Mouse (Mus musculus): ENCODE measurements around the gene Usp35. TPM values are rescaled to one million over a fixed set of nuclear protein-coding genes. Genes with fewer than 3 reads are reported as not detected.

Gene Usp35
- polyA plus RNA-seq, 1 experiment from 2014 or later: 2.9 TPM

- Histone ChIP-seq H3K9me3 (no peaks in the 10 kb centered on the region), H3K27me3 (no peaks in the 10 kb centered on the region), H3K27ac (no peak overlapping the region), H3K9ac (replicated peaks) (no peak overlapping the region), H3K4me1 (replicated peaks) (no peaks in the 10 kb centered on the region), H3K4me3 (replicated peaks) (no peak overlapping the region), H3K4me2 (no peak overlapping the region), H3K36me3 (peaks cover 59% of the 10 kb centered on the region)
- WGBS: 75% methylated on average over 7 of the region's 7 CpGs
- no peak for ATAC-seq (ENCODE audit: insufficient number of reproducible peaks, insufficient read depth, low FRiP score, low TSS enrichment, low read depth)
Measured at GRCm38 (mm10) chr7:97313364-97313995, 18.3 kb downstream of the Usp35 start.

DNA sequence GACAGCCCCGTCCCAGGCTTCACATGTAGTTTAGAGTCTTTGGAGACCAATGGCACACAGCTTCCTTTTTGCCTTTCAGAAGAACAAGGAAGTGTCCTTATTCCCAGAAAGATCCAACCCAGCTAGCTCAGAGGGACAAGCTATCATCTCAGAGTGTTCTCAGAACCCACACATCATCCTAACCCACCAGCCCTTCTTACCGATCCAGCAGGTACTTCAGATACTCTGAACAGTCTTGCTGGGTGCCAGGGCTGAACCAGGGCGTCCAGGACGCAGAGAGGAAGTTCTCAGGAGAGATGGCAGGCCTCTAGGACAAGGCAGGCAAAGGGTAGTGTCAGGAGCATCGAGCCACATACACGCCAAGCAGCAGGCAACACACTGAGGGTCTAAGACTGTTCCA, 19.0 kb downstream of the Usp35 start:
- ATAC-seq (ENCODE audit: insufficient number of reproducible peaks, insufficient read depth, low FRiP score, low TSS enrichment, low read depth): no peak
- 84% methylated on average over 6 of the region's 6 CpGs for WGBS
- no peak overlapping the region for H3K4me3 ChIP-seq (replicated peaks)
- H3K36me3 ChIP-seq: peaks cover 64% of the 10 kb centered on the region
- H3K27me3 ChIP-seq: no peaks in the 10 kb centered on the region
- no peaks in the 10 kb centered on the region for H3K4me1 ChIP-seq (replicated peaks)
- H3K27ac ChIP-seq: no peak overlapping the region
- no peak overlapping the region for H3K4me2 ChIP-seq
- H3K9ac ChIP-seq (replicated peaks): no peak overlapping the region
- no peaks in the 10 kb centered on the region for H3K9me3 ChIP-seq

DNA sequence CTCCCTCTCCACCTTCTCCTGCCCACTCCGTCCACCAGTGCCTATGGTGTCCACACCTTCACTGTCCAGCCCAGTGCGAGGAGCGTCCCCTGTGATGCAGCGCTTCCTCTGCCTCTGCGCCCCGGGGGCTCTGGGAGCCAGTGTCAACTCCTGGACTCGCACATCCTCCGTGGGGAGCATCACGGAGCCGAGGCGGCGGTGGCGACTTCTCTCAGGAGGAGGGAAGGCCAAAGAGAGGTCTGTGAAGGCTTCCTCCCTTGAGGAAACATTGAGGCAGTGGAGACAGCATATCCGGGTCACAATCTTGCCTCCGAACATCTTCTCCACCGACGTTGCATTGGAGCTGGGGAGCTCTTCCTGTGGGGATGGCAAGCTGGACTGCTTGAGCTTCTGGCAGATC, 19.6 kb downstream of the Usp35 start:
- no peak overlapping the region for H3K4me3 ChIP-seq (replicated peaks)
- peaks cover 66% of the 10 kb centered on the region for H3K36me3 ChIP-seq
- WGBS: 87% methylated on average over 17 of the region's 17 CpGs

GRCm38 (mm10) chr7:97311620-97312019, 20.2 kb downstream of the Usp35 start:
- 90% methylated on average over 14 of the region's 14 CpGs for WGBS
- H3K4me1 ChIP-seq (replicated peaks): no peaks in the 10 kb centered on the region
- H3K9ac ChIP-seq (replicated peaks): no peak overlapping the region
- no peak overlapping the region for H3K4me2 ChIP-seq
- no peak for ATAC-seq (ENCODE audit: insufficient number of reproducible peaks, insufficient read depth, low FRiP score, low TSS enrichment, low read depth)
- H3K36me3 ChIP-seq: peaks cover 72% of the 10 kb centered on the region
- H3K27me3 ChIP-seq: no peaks in the 10 kb centered on the region
- H3K27ac ChIP-seq: no peak overlapping the region
- H3K4me3 ChIP-seq (replicated peaks): no peak overlapping the region
- H3K9me3 ChIP-seq: no peaks in the 10 kb centered on the region

More for the DNA sequence above, 19.6 kb downstream of the Usp35 start:
- no peak overlapping the region for H3K4me2 ChIP-seq
- H3K27me3 ChIP-seq: no peaks in the 10 kb centered on the region
- H3K27ac ChIP-seq: no peak overlapping the region
- no peak for ATAC-seq (ENCODE audit: insufficient number of reproducible peaks, insufficient read depth, low FRiP score, low TSS enrichment, low read depth)
- no peaks in the 10 kb centered on the region for H3K9me3 ChIP-seq
- no peaks in the 10 kb centered on the region for H3K4me1 ChIP-seq (replicated peaks)
- H3K9ac ChIP-seq (replicated peaks): no peak overlapping the region

GRCm38 (mm10) chr7:97310341-97310635, 21.5 kb downstream of the Usp35 start:
- Histone ChIP-seq H3K9ac (replicated peaks) (no peak overlapping the region), H3K27ac (no peak overlapping the region), H3K9me3 (no peaks in the 10 kb centered on the region), H3K27me3 (no peaks in the 10 kb centered on the region), H3K36me3 (peaks cover 73% of the 10 kb centered on the region), H3K4me3 (replicated peaks) (no peak overlapping the region), H3K4me1 (replicated peaks) (no peaks in the 10 kb centered on the region), H3K4me2 (no peak overlapping the region)
- whole genome bisulfite sequencing: 89% methylated on average over 3 of the region's 3 CpGs
- no peak for ATAC-seq (ENCODE audit: insufficient number of reproducible peaks, insufficient read depth, low FRiP score, low TSS enrichment, low read depth)

DNA sequence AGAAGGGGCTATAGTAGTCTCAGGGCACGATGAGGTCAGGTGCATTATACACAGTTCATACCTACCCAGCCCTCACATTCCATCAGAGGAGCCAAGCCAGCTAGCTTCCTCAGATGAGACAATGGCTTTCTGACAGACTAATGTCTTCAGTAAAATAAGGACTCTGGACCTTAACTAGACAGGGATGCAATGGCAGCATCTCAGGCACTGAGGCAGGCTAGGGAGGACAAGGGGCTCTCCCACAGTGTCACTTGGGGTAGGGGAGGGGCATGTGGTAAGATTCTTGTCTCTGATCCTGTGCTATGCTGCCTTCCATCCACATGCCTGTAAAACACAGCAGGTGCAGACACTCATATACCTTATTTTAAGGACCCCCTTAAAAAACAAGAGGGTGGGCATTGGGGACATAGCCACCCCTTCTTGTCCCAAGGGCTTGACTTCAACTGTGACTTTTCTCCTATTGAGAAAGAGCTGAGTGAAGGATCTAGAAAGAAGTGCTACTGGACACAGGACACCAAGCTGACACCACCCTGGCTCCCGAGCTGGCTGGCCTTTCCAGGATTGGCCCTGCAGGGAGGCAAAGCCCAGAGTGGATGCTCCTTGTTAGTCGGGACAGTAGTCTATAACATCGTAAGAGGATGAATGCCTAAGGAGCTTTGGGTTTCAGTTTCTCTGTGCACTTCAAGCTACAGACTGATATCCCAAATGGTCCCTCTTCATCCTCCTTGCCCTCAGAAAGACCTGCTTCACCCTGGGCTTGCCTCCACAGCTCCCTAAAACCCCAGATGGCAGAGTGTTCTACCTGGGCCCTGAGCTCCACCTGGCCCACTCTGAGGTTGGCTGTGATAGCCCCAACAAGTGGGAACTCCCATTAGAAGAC, 22.1 kb downstream of the Usp35 start:
- ATAC-seq (ENCODE audit: insufficient number of reproducible peaks, insufficient read depth, low FRiP score, low TSS enrichment, low read depth): no peak
- Histone ChIP-seq H3K4me1 (replicated peaks) (no peaks in the 10 kb centered on the region), H3K4me3 (replicated peaks) (no peak overlapping the region), H3K27ac (no peak overlapping the region), H3K27me3 (no peaks in the 10 kb centered on the region), H3K36me3 (peaks cover 75% of the 10 kb centered on the region), H3K4me2 (no peak overlapping the region), H3K9me3 (no peaks in the 10 kb centered on the region), H3K9ac (replicated peaks) (no peak overlapping the region)
- 89% methylated on average over 4 of the region's 4 CpGs for WGBS

GRCm38 (mm10) chr7:97307546-97307945, 24.3 kb downstream of the Usp35 start:
- H3K4me1 ChIP-seq (replicated peaks): no peaks in the 10 kb centered on the region
- H3K9me3 ChIP-seq: no peaks in the 10 kb centered on the region
- no peak overlapping the region for H3K9ac ChIP-seq (replicated peaks)
- no peak overlapping the region for H3K4me2 ChIP-seq
- peaks cover 79% of the 10 kb centered on the region for H3K36me3 ChIP-seq
- no peak overlapping the region for H3K27ac ChIP-seq
- 82% methylated on average over 1 of the region's 1 CpGs for WGBS
- H3K27me3 ChIP-seq: no peaks in the 10 kb centered on the region
- no peak for ATAC-seq (ENCODE audit: insufficient number of reproducible peaks, insufficient read depth, low FRiP score, low TSS enrichment, low read depth)
- no peak overlapping the region for H3K4me3 ChIP-seq (replicated peaks)

- WGBS: 90% methylated on average over 2 of the region's 2 CpGs
- H3K4me2 ChIP-seq: no peak overlapping the region
- ATAC-seq (ENCODE audit: insufficient number of reproducible peaks, insufficient read depth, low FRiP score, low TSS enrichment, low read depth): no peak
- no peak overlapping the region for H3K4me3 ChIP-seq (replicated peaks)
- H3K4me1 ChIP-seq (replicated peaks): no peaks in the 10 kb centered on the region
- H3K27ac ChIP-seq: no peak overlapping the region
- H3K36me3 ChIP-seq: peaks cover 72% of the 10 kb centered on the region
- no peaks in the 10 kb centered on the region for H3K27me3 ChIP-seq
- no peak overlapping the region for H3K9ac ChIP-seq (replicated peaks)
- H3K9me3 ChIP-seq: no peaks in the 10 kb centered on the region
Measured at GRCm38 (mm10) chr7:97306813-97307212, 25.0 kb downstream of the Usp35 start.

GRCm38 (mm10) chr7:97305206-97305605, 26.6 kb downstream of the Usp35 start:
- no peak overlapping the region for H3K9ac ChIP-seq (replicated peaks)
- 81% methylated on average over 4 of the region's 4 CpGs for WGBS
- H3K4me2 ChIP-seq: no peak overlapping the region
- peaks cover 56% of the 10 kb centered on the region for H3K36me3 ChIP-seq
- ATAC-seq (ENCODE audit: insufficient number of reproducible peaks, insufficient read depth, low FRiP score, low TSS enrichment, low read depth): no peak
- no peak overlapping the region for H3K27ac ChIP-seq
- no peaks in the 10 kb centered on the region for H3K9me3 ChIP-seq
- H3K27me3 ChIP-seq: no peaks in the 10 kb centered on the region
- H3K4me1 ChIP-seq (replicated peaks): no peaks in the 10 kb centered on the region
- no peak overlapping the region for H3K4me3 ChIP-seq (replicated peaks)

GRCm38 (mm10) chr7:97304471-97304870, 27.3 kb downstream of the Usp35 start:
- Histone ChIP-seq H3K4me2 (no peak overlapping the region), H3K36me3 (peaks cover 48% of the 10 kb centered on the region), H3K27me3 (no peaks in the 10 kb centered on the region), H3K9ac (replicated peaks) (no peak overlapping the region), H3K4me1 (replicated peaks) (no peaks in the 10 kb centered on the region), H3K4me3 (replicated peaks) (no peak overlapping the region), H3K27ac (no peak overlapping the region), H3K9me3 (no peaks in the 10 kb centered on the region)
- ATAC-seq (ENCODE audit: insufficient number of reproducible peaks, insufficient read depth, low FRiP score, low TSS enrichment, low read depth): no peak

GRCm38 (mm10) chr7:97303614-97304013, 28.2 kb downstream of the Usp35 start:
- H3K4me3 ChIP-seq (replicated peaks): no peak overlapping the region
- no peaks in the 10 kb centered on the region for H3K4me1 ChIP-seq (replicated peaks)
- no peak overlapping the region for H3K9ac ChIP-seq (replicated peaks)
- no peak overlapping the region for H3K4me2 ChIP-seq
- WGBS: 63% methylated on average over 2 of the region's 2 CpGs
- H3K27ac ChIP-seq: no peak overlapping the region
- ATAC-seq (ENCODE audit: insufficient number of reproducible peaks, insufficient read depth, low FRiP score, low TSS enrichment, low read depth): no peak
- H3K36me3 ChIP-seq: peaks cover 40% of the 10 kb centered on the region
- H3K9me3 ChIP-seq: no peaks in the 10 kb centered on the region
- no peaks in the 10 kb centered on the region for H3K27me3 ChIP-seq

GRCm38 (mm10) chr7:97302876-97303275, 28.9 kb downstream of the Usp35 start:
- H3K9ac ChIP-seq (replicated peaks): no peak overlapping the region
- H3K36me3 ChIP-seq: peaks cover 33% of the 10 kb centered on the region
- no peak overlapping the region for H3K27ac ChIP-seq
- ATAC-seq (ENCODE audit: insufficient number of reproducible peaks, insufficient read depth, low FRiP score, low TSS enrichment, low read depth): no peak
- no peaks in the 10 kb centered on the region for H3K9me3 ChIP-seq
- no peak overlapping the region for H3K4me2 ChIP-seq
- WGBS: 81% methylated on average over 4 of the region's 4 CpGs
- no peaks in the 10 kb centered on the region for H3K4me1 ChIP-seq (replicated peaks)
- H3K4me3 ChIP-seq (replicated peaks): no peak overlapping the region
- H3K27me3 ChIP-seq: no peaks in the 10 kb centered on the region
